ENCODE assay signal across 17 mouse cellular contexts in genomic region chr16:89695406-89695805, GRCm38 (mm10).
DNase-seq lines count a peak whose midpoint lies in the region; ATAC-seq lines count a peak whose summit lies in the region.
"Had no signal": no experiment of that assay in that cellular context is flagged by ENCODE, and none has a peak within 500 bp of the region (broad histone marks: within the 10 kb centered on the region; RNA-seq: fewer than 3 reads in every experiment).

No protein-coding gene starts in this region.

- no peak overlapping the region for H3K9ac ChIP-seq in heart, embryonic 12.5 days
- H3K9ac ChIP-seq: embryonic facial prominence, embryonic 12.5 days; forebrain, embryonic 13.5 days; forebrain, embryonic 15.5 days; forebrain, postnatal 0 days had no signal

- DNase-seq in adrenal gland, adult 2 months = peak; percentile 3
- DNase-seq in adrenal gland, postnatal 4 days (ENCODE audit: low spot score in 2 of 2) = no peak
- DNase-seq in heart, adult 11 months = peak; percentile 72
- peak; percentile 8 for DNase-seq in ovary, adult 18-20 months (ENCODE audit: low spot score)
- DNase-seq in ovary, postnatal 10 days (ENCODE audit: low spot score) = no peak
- DNase-seq: B cell, adult 2 months; forebrain, postnatal 0 days had no signal

- H3K27ac ChIP-seq in heart, embryonic 12.5 days (ENCODE audit: poor library complexity, severe bottlenecking) = no peak overlapping the region
- H3K27ac ChIP-seq: embryonic facial prominence, embryonic 10.5 days; embryonic facial prominence, embryonic 12.5 days; forebrain, embryonic 13.5 days; forebrain, embryonic 15.5 days had no signal

- WGBS in heart, embryonic 12.5 days = 65% methylated on average over 7 of the region's 7 CpGs

- H3K4me3 ChIP-seq in heart, embryonic 12.5 days = no peak overlapping the region
- H3K4me3 ChIP-seq: embryonic facial prominence, embryonic 10.5 days; embryonic facial prominence, embryonic 12.5 days; forebrain, embryonic 13.5 days; forebrain, embryonic 15.5 days had no signal

- H3K9me3 ChIP-seq in heart, embryonic 12.5 days (replicated peaks) = no peaks in the 10 kb centered on the region
- H3K9me3 ChIP-seq: embryonic facial prominence, embryonic 10.5 days; embryonic facial prominence, embryonic 12.5 days; forebrain, embryonic 13.5 days; forebrain, embryonic 15.5 days had no signal

- no peak for ATAC-seq in heart, embryonic 12.5 days (ENCODE audit: insufficient number of reproducible peaks, low FRiP score)
- ATAC-seq: activated CD4-positive, CD25-positive, alpha-beta regulatory T cell, adult 4 months; CD4-positive, CD25-positive, alpha-beta regulatory T cell, adult 4 months; forebrain, embryonic 13.5 days; forebrain, embryonic 15.5 days; forebrain, postnatal 0 days; Patski had no signal

- no peaks in the 10 kb centered on the region for H3K36me3 ChIP-seq in heart, embryonic 12.5 days
- H3K36me3 ChIP-seq: embryonic facial prominence, embryonic 10.5 days; embryonic facial prominence, embryonic 12.5 days; forebrain, embryonic 15.5 days; G1E had no signal

- no peaks in the 10 kb centered on the region for H3K27me3 ChIP-seq in heart, embryonic 12.5 days (replicated peaks)
- H3K27me3 ChIP-seq: CH12.LX; embryonic facial prominence, embryonic 12.5 days; forebrain, embryonic 13.5 days; forebrain, embryonic 15.5 days; Patski had no signal

- peaks cover 25% of the 10 kb centered on the region for H3K4me1 ChIP-seq in heart, embryonic 12.5 days (replicated peaks)
- H3K4me1 ChIP-seq: forebrain, embryonic 13.5 days; forebrain, embryonic 15.5 days had no signal

- no peak overlapping the region for H3K4me2 ChIP-seq in heart, embryonic 12.5 days
- H3K4me2 ChIP-seq: embryonic facial prominence, embryonic 12.5 days; forebrain, embryonic 13.5 days; forebrain, embryonic 15.5 days had no signal

Comparison
In these comparisons a context has a peak if more than half of its experiments do, and no peak if none do; other contexts are left out.
1. DNase-seq: peak in adrenal gland, adult 2 months (single experiment), heart, adult 11 months (single experiment) and ovary, adult 18-20 months (single experiment); none in adrenal gland, postnatal 4 days (0 of 2) and ovary, postnatal 10 days (single experiment).